Mouse (Mus musculus) limb, embryonic 15.5 days (tissue): ENCODE data around the gene Atg7. TPM values are rescaled to one million over a fixed set of nuclear protein-coding genes. Genes with fewer than 3 reads are reported as not detected.

Experiments used
- ATAC-seq: fragments of 200-750 bp; cut with Nextera tagmentation; 2 replicates; pipeline ENCODE4 v1.8.0; 2017; ENCODE audit warnings: low read depth, moderate TSS enrichment; ENCODE audit not compliant: insufficient number of reproducible peaks, low FRiP score, low TSS enrichment
- H3K27ac ChIP-seq: fragments of 300-500 bp; sonication (generic); 2 replicates; pipeline ENCODE4 v1.5.1; 2015; ENCODE audit warnings: moderate library complexity, mild to moderate bottlenecking, inconsistent platforms
- H3K27me3 ChIP-seq: fragments of 300-500 bp; sonication (generic); 2 replicates; pipeline ENCODE4 v1.6.1; 2015; ENCODE audit warnings: inconsistent platforms
- H3K36me3 ChIP-seq: fragments of 300-500 bp; sonication (generic); 2 replicates; pipeline ENCODE4 v1.6.1; 2015; ENCODE audit warnings: inconsistent platforms
- H3K4me1 ChIP-seq: fragments of 300-500 bp; sonication (generic); 2 replicates; pipeline ENCODE4 v1.6.1; 2015; ENCODE audit warnings: inconsistent platforms
- H3K4me2 ChIP-seq: fragments of 300-500 bp; sonication (generic); 2 replicates; pipeline ENCODE4 v1.6.1; 2015; ENCODE audit warnings: mild to moderate bottlenecking, inconsistent platforms
- H3K4me3 ChIP-seq: fragments of 300-500 bp; sonication (generic); 2 replicates; pipeline ENCODE4 v1.5.1; 2015; ENCODE audit warnings: mild to moderate bottlenecking, inconsistent platforms
- H3K9ac ChIP-seq: fragments of 300-500 bp; sonication (generic); 2 replicates; pipeline ENCODE4 v1.6.1; 2015; ENCODE audit warnings: inconsistent platforms
- H3K9me3 ChIP-seq: fragments of 300-500 bp; sonication (generic); 2 replicates; pipeline ENCODE4 v1.6.1; 2016; ENCODE audit warnings: inconsistent platforms
- WGBS: fragments of 180-500 bp; shearing (Covaris S2); methylation state at CpG from one replicate; pipeline ENCODE4 v1.1.7; 2015; 5-methylcytosine and 5-hydroxymethylcytosine counted together
- polyA plus RNA-seq: library from polyadenylated mRNA; unstranded; fragments of >200 nt; fragmentation: Nextera tagmentation; extraction: Ambion mirVana; gene quantifications from 2 replicates; pipeline ENCODE4 v1.2.1, GENCODE M21; 2015

Gene Atg7
- polyA plus RNA-seq, 1 experiment from 2014 or later: 19.5 TPM

DNA sequence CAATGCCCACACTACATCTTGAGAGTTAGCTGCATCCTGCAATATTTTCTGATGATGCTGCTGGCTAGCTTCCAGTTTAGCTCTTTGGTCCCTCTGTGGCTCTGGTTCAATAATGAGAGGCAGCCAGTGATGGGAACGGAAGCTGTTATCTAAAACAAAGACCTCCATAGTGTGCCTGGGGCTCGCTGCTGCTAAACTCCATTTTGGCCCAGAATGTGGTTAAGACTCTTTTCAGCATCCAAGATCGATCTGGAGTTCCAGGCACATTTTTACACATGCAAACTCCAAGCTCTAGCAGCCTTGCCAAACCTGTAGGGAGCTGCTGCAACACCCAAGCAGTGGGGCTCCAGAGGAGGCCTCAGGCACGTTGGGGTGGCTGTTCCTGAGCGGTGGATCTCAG is 76.2 kb downstream of the Atg7 start:
- H3K27ac ChIP-seq: peak overlapping the region; percentile 54; the same call in 1 of the 2 replicates
- 47% methylated on average over 5 of the region's 5 CpGs for WGBS

DNA sequence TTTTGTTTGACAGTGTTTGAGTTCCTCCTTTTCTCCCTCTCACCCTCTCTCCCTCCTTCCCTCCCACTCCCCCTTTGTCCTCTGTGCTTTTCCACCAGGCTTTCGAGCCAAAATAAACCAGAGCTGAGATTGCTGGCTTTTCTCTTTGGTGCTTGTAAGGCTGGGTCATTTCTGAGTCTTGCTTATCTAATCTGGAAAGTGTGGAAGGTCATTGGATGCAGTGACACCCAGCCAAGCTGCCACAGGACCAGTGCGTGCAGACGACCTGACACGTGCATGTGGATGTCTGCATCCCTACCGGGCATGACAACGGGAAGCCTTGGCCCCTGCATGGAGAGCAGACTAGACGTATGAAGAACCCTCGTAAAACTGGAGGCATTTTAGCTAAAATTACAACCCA is 76.8 kb downstream of the Atg7 start:
- no peak for ATAC-seq

More for the DNA sequence above, 76.2 kb downstream of the Atg7 start:
- Histone ChIP-seq H3K4me3 (no peak overlapping the region), H3K27me3 (no peaks in the 10 kb centered on the region), H3K9ac (no peak overlapping the region), H3K4me1 (peaks cover 21% of the 10 kb centered on the region), H3K36me3 (0 out of 2 replicates have a peak, but pooled peaks cover under 1% of the 10 kb centered on the region), H3K4me2 (no peak overlapping the region), H3K9me3 (no peaks in the 10 kb centered on the region)
- no peak for ATAC-seq

DNA sequence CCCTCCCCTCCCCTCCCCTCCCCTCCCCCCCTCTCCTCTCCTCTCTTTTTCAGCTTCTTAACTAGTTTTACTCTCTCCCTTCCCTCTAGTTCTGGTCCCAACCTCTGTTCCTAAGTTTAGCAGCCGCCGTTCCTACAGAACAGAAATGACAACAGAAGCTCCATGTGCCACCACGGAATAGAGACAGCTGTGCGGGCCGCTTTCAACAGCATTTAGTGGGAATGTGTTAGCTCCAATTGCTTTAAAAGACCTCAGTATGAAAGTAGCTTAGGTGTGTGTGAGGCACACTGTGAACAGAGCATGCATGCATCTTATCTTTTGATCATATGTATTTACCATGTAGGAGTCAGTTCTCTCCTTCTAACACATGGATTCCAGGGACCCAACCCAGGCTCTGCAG is 79.1 kb downstream of the Atg7 start:
- no peaks in the 10 kb centered on the region for H3K36me3 ChIP-seq
- no peaks in the 10 kb centered on the region for H3K9me3 ChIP-seq
- no peak overlapping the region for H3K4me2 ChIP-seq
- H3K4me1 ChIP-seq: peaks cover 36% of the 10 kb centered on the region
- no peak overlapping the region for H3K9ac ChIP-seq
- no peak overlapping the region for H3K4me3 ChIP-seq
- H3K27me3 ChIP-seq: no peaks in the 10 kb centered on the region
- ATAC-seq: no peak
- 78% methylated on average over 5 of the region's 5 CpGs for WGBS
- no peak overlapping the region for H3K27ac ChIP-seq

More for the DNA sequence above, 76.8 kb downstream of the Atg7 start:
- WGBS: 59% methylated on average over 8 of the region's 8 CpGs
- no peaks in the 10 kb centered on the region for H3K36me3 ChIP-seq
- no peaks in the 10 kb centered on the region for H3K9me3 ChIP-seq
- peaks cover 23% of the 10 kb centered on the region for H3K4me1 ChIP-seq
- H3K27ac ChIP-seq: no peak overlapping the region
- H3K4me2 ChIP-seq: no peak overlapping the region
- H3K9ac ChIP-seq: no peak overlapping the region
- no peak overlapping the region for H3K4me3 ChIP-seq
- no peaks in the 10 kb centered on the region for H3K27me3 ChIP-seq

DNA sequence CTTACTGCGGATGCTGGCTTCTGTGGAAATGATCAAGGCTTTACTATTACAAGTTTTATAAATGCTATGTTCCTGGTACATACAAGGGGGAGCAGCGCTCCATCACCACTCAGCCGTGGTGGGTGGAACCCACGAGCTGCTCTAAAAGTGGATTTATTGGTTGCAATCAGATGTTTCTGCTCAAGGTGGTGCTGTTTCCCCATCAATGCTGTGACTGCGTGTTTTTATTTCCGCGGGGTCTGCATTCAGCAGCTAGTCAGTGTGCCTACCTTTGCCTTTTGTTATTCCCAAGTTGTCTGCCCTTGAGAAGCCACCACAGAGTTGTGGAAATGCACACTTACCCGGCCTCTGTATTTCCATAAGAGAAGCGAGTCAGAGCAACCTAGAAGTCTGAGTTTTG is 81.0 kb downstream of the Atg7 start:
- peaks cover 36% of the 10 kb centered on the region for H3K4me1 ChIP-seq
- WGBS: 19% methylated on average over 9 of the region's 9 CpGs
- H3K36me3 ChIP-seq: no peaks in the 10 kb centered on the region
- no peak for ATAC-seq
- H3K9me3 ChIP-seq: no peaks in the 10 kb centered on the region
- H3K4me2 ChIP-seq: no peak overlapping the region
- H3K4me3 ChIP-seq: no peak overlapping the region
- no peak overlapping the region for H3K27ac ChIP-seq
- H3K9ac ChIP-seq: no peak overlapping the region
- no peaks in the 10 kb centered on the region for H3K27me3 ChIP-seq

DNA sequence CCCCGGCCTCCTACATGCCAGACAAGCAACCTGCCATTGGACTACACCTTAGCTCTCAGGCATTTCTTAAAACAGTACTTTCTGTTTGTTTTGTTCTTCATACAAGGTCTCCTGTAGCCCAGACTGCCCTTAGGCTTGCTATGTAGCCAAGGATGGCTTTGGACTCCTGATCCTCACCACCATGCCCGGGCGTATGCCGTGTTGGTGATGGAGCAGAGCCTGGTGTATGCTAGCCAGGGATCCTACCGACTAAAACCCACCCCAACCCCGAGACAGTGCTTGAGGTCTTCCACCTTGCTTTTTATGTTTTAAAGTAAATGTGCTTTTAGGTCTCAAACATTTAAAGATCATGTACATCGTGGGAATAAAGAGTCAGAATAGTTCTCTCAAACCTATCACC is 81.5 kb downstream of the Atg7 start:
- H3K36me3 ChIP-seq: no peaks in the 10 kb centered on the region
- H3K4me1 ChIP-seq: peaks cover 32% of the 10 kb centered on the region
- no peak overlapping the region for H3K9ac ChIP-seq
- no peaks in the 10 kb centered on the region for H3K9me3 ChIP-seq
- H3K4me3 ChIP-seq: no peak overlapping the region
- ATAC-seq: no peak
- H3K27me3 ChIP-seq: no peaks in the 10 kb centered on the region
- 72% methylated on average over 7 of the region's 7 CpGs for WGBS
- H3K4me2 ChIP-seq: no peak overlapping the region
- 0 out of 2 replicates have a peak overlapping the region, but pooled peaks have one; percentile 43 for H3K27ac ChIP-seq

DNA sequence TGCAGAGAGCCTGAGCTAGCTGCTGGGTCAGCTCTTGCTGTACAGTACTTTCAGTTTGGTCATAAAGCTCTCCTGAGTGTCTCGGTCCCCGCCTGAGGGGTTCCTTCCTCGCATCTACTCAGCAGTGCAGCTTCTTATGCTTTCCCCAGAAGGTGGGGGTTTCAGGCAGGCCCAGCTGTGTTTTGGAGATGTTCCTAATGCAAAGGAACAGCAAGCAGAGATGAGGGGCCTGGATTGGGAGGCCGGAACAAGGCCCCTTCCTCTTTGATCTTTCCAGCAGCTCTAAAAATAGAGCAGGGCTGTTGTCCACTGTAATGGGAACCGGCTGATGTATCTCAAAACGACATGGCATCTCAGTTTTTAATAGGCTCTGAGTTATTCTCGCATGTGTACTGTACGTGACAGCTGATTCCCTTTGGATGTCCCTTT is 82.3 kb downstream of the Atg7 start:
- Histone ChIP-seq H3K36me3 (no peaks in the 10 kb centered on the region), H3K4me2 (no peak overlapping the region), H3K9ac (no peak overlapping the region), H3K27ac (peak overlapping the region; percentile 9; the same call in 1 of the 2 replicates), H3K9me3 (no peaks in the 10 kb centered on the region), H3K4me1 (peaks cover 29% of the 10 kb centered on the region), H3K4me3 (no peak overlapping the region), H3K27me3 (no peaks in the 10 kb centered on the region)
- ATAC-seq: peak; percentile 26; the same call in 1 of the 2 replicates
- WGBS: 27% methylated on average over 8 of the region's 8 CpGs

DNA sequence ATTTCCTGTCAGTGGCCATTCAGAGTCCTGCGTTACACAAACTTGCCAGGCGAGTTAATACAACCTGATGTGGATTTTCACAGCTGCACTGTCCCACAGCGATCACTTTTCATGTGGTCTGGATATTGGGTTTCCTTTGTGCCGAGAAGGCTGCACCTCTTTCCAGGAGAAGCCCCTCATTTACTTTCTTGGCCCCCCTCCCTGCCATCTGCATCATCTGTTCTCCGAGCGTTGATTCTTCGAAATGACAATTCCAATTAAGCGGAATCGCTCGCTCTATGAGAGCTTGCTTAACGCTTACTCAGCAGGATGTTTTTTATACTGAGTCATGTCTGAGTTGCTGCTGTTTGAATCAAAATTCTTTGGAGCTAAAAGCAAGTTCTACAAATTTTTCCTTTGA is 83.8 kb downstream of the Atg7 start:
- ATAC-seq: no peak
- Histone ChIP-seq H3K36me3 (no peaks in the 10 kb centered on the region), H3K9ac (no peak overlapping the region), H3K4me2 (no peak overlapping the region), H3K9me3 (no peaks in the 10 kb centered on the region), H3K27ac (peak overlapping the region; percentile 44), H3K27me3 (no peaks in the 10 kb centered on the region), H3K4me1 (peaks cover 29% of the 10 kb centered on the region), H3K4me3 (no peak overlapping the region)
- WGBS: 31% methylated on average over 11 of the region's 11 CpGs

DNA sequence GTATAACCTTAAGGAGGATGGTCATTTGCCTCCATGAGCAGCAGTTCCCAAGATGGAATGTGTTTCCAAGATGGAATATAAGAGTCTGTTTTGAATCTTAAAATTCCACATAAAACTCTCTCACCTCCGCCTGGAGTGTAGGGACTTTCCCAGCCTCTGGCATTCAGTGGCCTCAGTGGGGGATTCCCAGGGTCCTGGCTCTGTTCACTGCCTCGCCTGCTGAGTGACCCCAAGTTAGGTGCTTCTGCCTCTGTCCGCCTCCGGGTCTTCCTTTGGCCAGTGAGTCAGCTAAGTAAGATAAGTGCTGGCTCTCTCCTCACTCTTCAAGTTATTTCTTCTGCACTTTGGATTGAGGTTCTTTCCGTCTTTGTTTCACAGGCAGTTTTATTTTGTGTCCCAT is 90.3 kb downstream of the Atg7 start:
- WGBS: 53% methylated on average over 5 of the region's 5 CpGs
- H3K36me3 ChIP-seq: no peaks in the 10 kb centered on the region
- H3K9me3 ChIP-seq: no peaks in the 10 kb centered on the region
- H3K27me3 ChIP-seq: 0 out of 2 replicates have a peak, but pooled peaks cover 4% of the 10 kb centered on the region
- no peak overlapping the region for H3K4me3 ChIP-seq
- no peak for ATAC-seq
- peak overlapping the region; percentile 44 for H3K27ac ChIP-seq
- no peak overlapping the region for H3K4me2 ChIP-seq
- peaks cover 18% of the 10 kb centered on the region for H3K4me1 ChIP-seq
- no peak overlapping the region for H3K9ac ChIP-seq

DNA sequence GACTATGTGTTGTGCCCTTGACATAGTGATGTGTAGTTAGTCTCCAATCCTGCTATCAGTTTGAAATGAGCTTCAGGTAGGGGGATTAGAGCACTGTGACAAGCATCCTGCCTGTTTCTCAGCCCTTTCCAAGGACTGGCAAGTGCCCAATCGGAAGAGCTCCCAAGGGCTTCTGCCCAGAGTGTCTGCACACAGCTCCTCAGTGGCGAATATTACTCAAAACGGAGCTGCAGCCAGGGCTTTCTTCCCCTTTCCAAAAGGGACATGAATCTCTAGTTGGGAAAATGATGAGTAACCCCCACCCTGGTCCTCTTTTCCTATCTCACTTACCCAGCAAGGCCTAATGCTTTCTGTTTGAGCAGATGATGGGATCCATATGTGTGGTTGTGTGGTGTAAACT is 90.8 kb downstream of the Atg7 start:
- 55% methylated on average over 3 of the region's 3 CpGs for WGBS

DNA sequence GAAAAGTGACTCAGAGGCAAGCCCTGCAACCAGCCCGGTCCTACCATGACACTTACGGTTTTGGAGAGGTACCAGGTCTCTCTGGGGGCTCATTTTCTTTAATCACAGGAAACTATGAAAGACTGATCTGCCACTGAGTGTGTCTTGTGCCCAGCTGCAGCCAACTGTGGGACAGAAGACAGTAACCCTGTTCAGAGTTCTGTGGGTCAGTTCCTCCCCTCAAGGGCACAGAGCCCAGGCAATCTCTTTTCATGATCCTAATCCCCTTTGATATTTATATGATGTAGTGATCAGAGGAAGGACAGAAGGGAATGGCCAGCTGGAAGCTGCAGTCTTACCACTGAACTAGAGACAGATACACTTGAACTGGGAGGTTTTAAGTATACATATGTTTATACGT is 92.2 kb downstream of the Atg7 start:
- ATAC-seq: no peak
- H3K4me2 ChIP-seq: no peak overlapping the region
- peaks cover 25% of the 10 kb centered on the region for H3K4me1 ChIP-seq
- 0 out of 2 replicates have a peak, but pooled peaks cover 4% of the 10 kb centered on the region for H3K27me3 ChIP-seq
- H3K27ac ChIP-seq: no peak overlapping the region
- 47% methylated on average over 3 of the region's 3 CpGs for WGBS
- H3K36me3 ChIP-seq: no peaks in the 10 kb centered on the region
- H3K4me3 ChIP-seq: no peak overlapping the region
- no peaks in the 10 kb centered on the region for H3K9me3 ChIP-seq
- H3K9ac ChIP-seq: no peak overlapping the region

More for the DNA sequence above, 90.8 kb downstream of the Atg7 start:
- Histone ChIP-seq H3K4me2 (no peak overlapping the region), H3K4me1 (peaks cover 23% of the 10 kb centered on the region), H3K27me3 (0 out of 2 replicates have a peak, but pooled peaks cover 4% of the 10 kb centered on the region), H3K27ac (peak overlapping the region; percentile 44), H3K36me3 (no peaks in the 10 kb centered on the region), H3K9me3 (no peaks in the 10 kb centered on the region), H3K9ac (no peak overlapping the region), H3K4me3 (no peak overlapping the region)
- no peak for ATAC-seq

DNA sequence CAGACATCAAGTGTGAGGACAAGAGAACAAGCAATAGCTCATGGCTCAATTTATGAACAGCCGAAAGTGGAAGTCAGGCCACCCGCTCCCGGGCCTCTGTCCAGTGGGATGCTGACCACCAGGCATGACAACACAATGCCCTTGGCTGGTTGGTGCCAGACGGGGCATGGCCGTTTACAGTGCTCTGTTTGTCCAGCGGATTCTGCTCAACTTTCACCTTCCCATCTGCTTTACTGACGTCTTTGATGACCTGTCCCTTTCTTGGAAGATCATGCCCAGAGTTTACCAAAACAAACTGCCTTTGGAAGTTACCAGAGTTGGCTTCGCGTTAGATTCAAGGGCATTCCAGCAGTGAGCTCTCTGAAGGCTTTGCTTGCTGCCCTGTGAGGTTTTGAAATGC is 93.5 kb downstream of the Atg7 start:
- Histone ChIP-seq H3K4me3 (no peak overlapping the region), H3K36me3 (peaks cover 4% of the 10 kb centered on the region; the same call in 1 of the 2 replicates), H3K4me1 (peaks cover 25% of the 10 kb centered on the region), H3K27me3 (0 out of 2 replicates have a peak, but pooled peaks cover 4% of the 10 kb centered on the region), H3K9ac (no peak overlapping the region), H3K27ac (no peak overlapping the region), H3K9me3 (no peaks in the 10 kb centered on the region), H3K4me2 (no peak overlapping the region)
- WGBS: 92% methylated on average over 9 of the region's 9 CpGs
- no peak for ATAC-seq

DNA sequence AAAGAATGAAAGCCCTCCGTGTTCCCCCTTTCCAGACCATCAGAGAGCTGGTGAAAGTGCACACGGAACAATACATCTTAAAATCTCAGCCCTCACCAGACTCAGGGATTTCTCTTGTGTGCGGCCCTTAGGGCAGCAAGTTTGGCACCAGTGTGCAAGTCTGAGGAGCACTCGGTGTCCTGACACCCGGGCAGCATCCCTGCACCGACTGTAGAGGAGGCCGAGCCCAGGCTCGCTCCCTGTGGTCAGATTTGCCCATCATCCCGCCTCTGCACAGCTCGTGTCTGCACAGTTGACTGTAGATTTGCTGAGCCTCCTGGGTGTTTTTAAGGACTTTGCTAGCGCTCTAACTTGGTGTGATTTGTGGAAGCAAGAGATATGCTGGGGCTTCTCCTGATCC is 94.3 kb downstream of the Atg7 start:
- H3K27me3 ChIP-seq: 0 out of 2 replicates have a peak, but pooled peaks cover 4% of the 10 kb centered on the region
- no peak overlapping the region for H3K9ac ChIP-seq
- H3K36me3 ChIP-seq: peaks cover 4% of the 10 kb centered on the region; the same call in 1 of the 2 replicates
- no peak overlapping the region for H3K4me3 ChIP-seq
- no peak for ATAC-seq
- no peak overlapping the region for H3K4me2 ChIP-seq
- no peaks in the 10 kb centered on the region for H3K9me3 ChIP-seq
- WGBS: 81% methylated on average over 11 of the region's 11 CpGs
- peaks cover 25% of the 10 kb centered on the region for H3K4me1 ChIP-seq
- no peak overlapping the region for H3K27ac ChIP-seq
